Mouse (Mus musculus) mature B cell (primary cell): Measurements from ENCODE around the gene Selenot.
"Not testable (repeated sequence)": the region's sequence is repeated elsewhere in the genome, so short reads cannot be mapped to it uniquely, and the experiment has no call there.

Experiments used
- in situ Hi-C: fragments of 300-500 bp; cut with MboI; formaldehyde crosslinking; loops from 2 replicates; pipeline ENCODE4 v1.14.3; 2019

Gene Selenot

GRCm38 (mm10) chr3:58576137-58577066 is at the start of gene Selenot:
Gene Selenot (plus strand): TSS chr3:58576636.
- in situ Hi-C loops = loop anchor here (10.0 kb wide), 1 partner anchor 62 kb away; no protein-coding TSS in a partner anchor

- in situ Hi-C loops = no loop called here
These were observed 39.9 kb upstream of the Selenot start for GRCm38 (mm10) chr3:58536573-58536972.

- in situ Hi-C loops = no loop called here
These were observed 24.2 kb upstream of the Selenot start for GRCm38 (mm10) chr3:58552001-58552811.

- in situ Hi-C loops = no loop called here
These were observed 19.8 kb upstream of the Selenot start for GRCm38 (mm10) chr3:58556649-58557048.

- in situ Hi-C loops = no loop called here
These were observed 16.5 kb upstream of the Selenot start for GRCm38 (mm10) chr3:58559887-58560286.

GRCm38 (mm10) chr3:58561437-58561836 is 15.0 kb upstream of the Selenot start:
- in situ Hi-C loops = no loop called here

GRCm38 (mm10) chr3:58570821-58571220 is 5.6 kb upstream of the Selenot start:
- in situ Hi-C loops = loop anchor here (10.0 kb wide), 1 partner anchor 56 kb away; no protein-coding TSS in a partner anchor

- in situ Hi-C loops = loop anchor here (10.0 kb wide), 1 partner anchor 62 kb away; no protein-coding TSS in a partner anchor
These were observed 649 bp downstream of the Selenot start for GRCm38 (mm10) chr3:58577067-58577503.

GRCm38 (mm10) chr3:58577506-58578050 is 1.1 kb downstream of the Selenot start:
- in situ Hi-C loops = loop anchor here (10.0 kb wide), 1 partner anchor 63 kb away; no protein-coding TSS in a partner anchor

GRCm38 (mm10) chr3:58581530-58581929 is 5.1 kb downstream of the Selenot start:
- in situ Hi-C loops = no loop called here

GRCm38 (mm10) chr3:58582297-58582696 is 5.9 kb downstream of the Selenot start:
- in situ Hi-C loops = no loop called here

- in situ Hi-C loops = no loop called here
These were observed 6.5 kb downstream of the Selenot start for GRCm38 (mm10) chr3:58582788-58583426.

GRCm38 (mm10) chr3:58590544-58590943 is 14.1 kb downstream of the Selenot start:
- in situ Hi-C loops = not testable (repeated sequence)

GRCm38 (mm10) chr3:58592666-58593065 is 16.2 kb downstream of the Selenot start:
- in situ Hi-C loops = not testable (repeated sequence)

GRCm38 (mm10) chr3:58593623-58594022 is 17.2 kb downstream of the Selenot start:
- in situ Hi-C loops = no loop called here

GRCm38 (mm10) chr3:58608506-58608905 is 32.1 kb downstream of the Selenot start:
- in situ Hi-C loops = no loop called here

GRCm38 (mm10) chr3:58609985-58610384 is 33.5 kb downstream of the Selenot start:
- in situ Hi-C loops = no loop called here

GRCm38 (mm10) chr3:58621066-58621465 is 44.6 kb downstream of the Selenot start:
- in situ Hi-C loops = no loop called here

GRCm38 (mm10) chr3:58622665-58623394 is 46.4 kb downstream of the Selenot start:
- in situ Hi-C loops = no loop called here

GRCm38 (mm10) chr3:58624981-58625380 is 48.5 kb downstream of the Selenot start:
- in situ Hi-C loops = no loop called here

- in situ Hi-C loops = no loop called here
These were observed 55.3 kb downstream of the Selenot start for GRCm38 (mm10) chr3:58631693-58632092.
